Mouse (Mus musculus) erythroblast, embryonic 14.5 days (primary cell): ENCODE results near the gene Nab1.

Experiments used
- GATA1 ChIP-seq: IDR thresholded peaks from 2 replicates; pipeline ENCODE4 v1.6.1; 2012; ENCODE audit warnings: low read length, inconsistent platforms, mixed read lengths
- TAL1 ChIP-seq: IDR thresholded peaks from 3 replicates; pipeline ENCODE4 v1.6.1; 2012; ENCODE audit warnings: low read length, inconsistent platforms, mixed read lengths

DNA sequence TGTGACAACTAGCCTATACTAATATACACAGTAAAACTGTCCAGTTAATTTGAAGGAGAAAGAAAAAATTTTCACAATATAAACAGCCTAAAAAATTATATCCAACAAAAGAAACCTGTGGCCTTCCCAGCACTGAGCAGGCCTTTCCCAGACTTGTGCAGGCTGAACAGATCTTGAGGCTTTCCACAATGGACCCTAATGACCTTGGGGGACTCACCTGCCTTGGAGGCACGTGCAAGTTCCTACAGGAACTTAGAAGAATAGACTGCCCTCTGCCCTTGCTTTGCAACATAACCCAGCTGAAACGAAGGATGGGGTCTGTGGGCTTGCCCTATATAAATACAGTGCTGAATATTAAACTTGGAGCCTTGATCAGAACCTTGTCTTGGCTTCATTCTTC lies 26.8 kb upstream of the Nab1 start:
- TF ChIP-seq TAL1 (no peak), GATA1 (no peak)
